Mouse (Mus musculus): Measurements from ENCODE around the gene Cela1. TPM values are rescaled to one million over a fixed set of nuclear protein-coding genes. Genes with fewer than 3 reads are reported as not detected.

The Cela1 gene
- polyA plus RNA-seq, 1 experiment from 2014 or later: 11.8 TPM

- no peak for ATAC-seq (ENCODE audit: low read depth)
- H3K36me3 ChIP-seq: peaks cover 16% of the 10 kb centered on the region
- H3K27ac ChIP-seq: no peak overlapping the region
- H3K4me3 ChIP-seq (replicated peaks): no peak overlapping the region
- DNase-seq: no peak
- peaks cover 17% of the 10 kb centered on the region for H3K4me1 ChIP-seq (replicated peaks)
- no peak overlapping the region for H3K4me2 ChIP-seq
- WGBS (ENCODE audit: insufficient replicate concordance): 71% methylated on average over 5 of the region's 5 CpGs
- H3K9ac ChIP-seq: no peak overlapping the region
- no peaks in the 10 kb centered on the region for H3K9me3 ChIP-seq (replicated peaks)
- no peaks in the 10 kb centered on the region for H3K27me3 ChIP-seq
Measured at GRCm38 (mm10) chr15:100655201-100655600, 32.5 kb downstream of the Cela1 start.

GRCm38 (mm10) chr15:100654271-100654670, 33.5 kb downstream of the Cela1 start:
- H3K27ac ChIP-seq: no peak overlapping the region
- no peak for ATAC-seq (ENCODE audit: low read depth)
- no peak overlapping the region for H3K4me2 ChIP-seq
- no peak overlapping the region for H3K4me3 ChIP-seq (replicated peaks)
- 68% methylated on average over 1 of the region's 1 CpGs for WGBS (ENCODE audit: insufficient replicate concordance)
- no peak overlapping the region for H3K9ac ChIP-seq
- no peak for DNase-seq
- H3K4me1 ChIP-seq (replicated peaks): peaks cover 10% of the 10 kb centered on the region
- H3K27me3 ChIP-seq: no peaks in the 10 kb centered on the region
- no peaks in the 10 kb centered on the region for H3K9me3 ChIP-seq (replicated peaks)
- H3K36me3 ChIP-seq: peaks cover 16% of the 10 kb centered on the region

- Histone ChIP-seq H3K27me3 (no peaks in the 10 kb centered on the region), H3K4me1 (replicated peaks) (peaks cover 7% of the 10 kb centered on the region), H3K36me3 (peaks cover 16% of the 10 kb centered on the region), H3K9ac (no peak overlapping the region), H3K4me3 (replicated peaks) (no peak overlapping the region), H3K4me2 (no peak overlapping the region), H3K9me3 (replicated peaks) (no peaks in the 10 kb centered on the region), H3K27ac (no peak overlapping the region)
- DNase-seq: no peak
- ATAC-seq (ENCODE audit: low read depth): peak; percentile 51; the same call in 1 of the 2 replicates
- 45% methylated on average over 9 of the region's 9 CpGs for WGBS (ENCODE audit: insufficient replicate concordance)
Measured at GRCm38 (mm10) chr15:100651610-100652009, 36.1 kb downstream of the Cela1 start.

GRCm38 (mm10) chr15:100650111-100650510, 37.6 kb downstream of the Cela1 start:
- Histone ChIP-seq H3K27me3 (no peaks in the 10 kb centered on the region), H3K4me3 (replicated peaks) (no peak overlapping the region), H3K4me1 (replicated peaks) (peaks cover 7% of the 10 kb centered on the region), H3K9ac (no peak overlapping the region), H3K9me3 (replicated peaks) (no peaks in the 10 kb centered on the region), H3K4me2 (no peak overlapping the region), H3K27ac (no peak overlapping the region), H3K36me3 (peaks cover 10% of the 10 kb centered on the region; the same call in 1 of the 2 replicates)
- DNase-seq: no peak
- 85% methylated on average over 10 of the region's 10 CpGs for WGBS (ENCODE audit: insufficient replicate concordance)
- no peak for ATAC-seq (ENCODE audit: low read depth)

- Histone ChIP-seq H3K4me2 (no peak overlapping the region), H3K4me1 (replicated peaks) (no peaks in the 10 kb centered on the region), H3K4me3 (replicated peaks) (no peak overlapping the region), H3K36me3 (peaks cover 22% of the 10 kb centered on the region; the same call in 1 of the 2 replicates), H3K27me3 (no peaks in the 10 kb centered on the region), H3K27ac (no peak overlapping the region), H3K9ac (no peak overlapping the region), H3K9me3 (replicated peaks) (no peaks in the 10 kb centered on the region)
- DNase-seq: no peak
- 79% methylated on average over 6 of the region's 6 CpGs for WGBS (ENCODE audit: insufficient replicate concordance)
- ATAC-seq (ENCODE audit: low read depth): no peak
Measured at GRCm38 (mm10) chr15:100646161-100646560, 41.6 kb downstream of the Cela1 start.

GRCm38 (mm10) chr15:100642451-100642850, 45.3 kb downstream of the Cela1 start:
- Histone ChIP-seq H3K4me2 (no peak overlapping the region), H3K4me3 (replicated peaks) (no peak overlapping the region), H3K9me3 (replicated peaks) (no peaks in the 10 kb centered on the region), H3K27me3 (peaks cover 17% of the 10 kb centered on the region), H3K9ac (no peak overlapping the region), H3K27ac (no peak overlapping the region), H3K4me1 (replicated peaks) (no peaks in the 10 kb centered on the region), H3K36me3 (peaks cover 18% of the 10 kb centered on the region; the same call in 1 of the 2 replicates)
- DNase-seq (no peak), ATAC-seq (ENCODE audit: low read depth) (no peak)
- WGBS (ENCODE audit: insufficient replicate concordance): 76% methylated on average over 7 of the region's 7 CpGs

GRCm38 (mm10) chr15:100641226-100641810, 46.4 kb downstream of the Cela1 start:
- Histone ChIP-seq H3K4me1 (replicated peaks) (peaks cover 11% of the 10 kb centered on the region), H3K9me3 (replicated peaks) (no peaks in the 10 kb centered on the region), H3K9ac (no peak overlapping the region), H3K36me3 (peaks cover 18% of the 10 kb centered on the region; the same call in 1 of the 2 replicates), H3K4me2 (no peak overlapping the region), H3K27ac (no peak overlapping the region), H3K4me3 (replicated peaks) (no peak overlapping the region), H3K27me3 (peaks cover 29% of the 10 kb centered on the region)
- no peak for DNase-seq
- no peak for ATAC-seq (ENCODE audit: low read depth)
- WGBS (ENCODE audit: insufficient replicate concordance): 76% methylated on average over 10 of the region's 16 CpGs

- no peak for DNase-seq
- no peak overlapping the region for H3K4me2 ChIP-seq
- WGBS (ENCODE audit: insufficient replicate concordance): 64% methylated on average over 16 of the region's 16 CpGs
Measured at GRCm38 (mm10) chr15:100639972-100640750, 47.6 kb downstream of the Cela1 start.

GRCm38 (mm10) chr15:100637661-100638060, 50.1 kb downstream of the Cela1 start:
- peak overlapping the region; percentile 76 for H3K4me2 ChIP-seq
- peaks cover 57% of the 10 kb centered on the region for H3K27me3 ChIP-seq
- no peak overlapping the region for H3K27ac ChIP-seq
- peaks cover 9% of the 10 kb centered on the region; the same call in 1 of the 2 replicates for H3K36me3 ChIP-seq
- DNase-seq (no peak), ATAC-seq (ENCODE audit: low read depth) (no peak)
- WGBS (ENCODE audit: insufficient replicate concordance): 12% methylated on average over 6 of the region's 6 CpGs
- no peak overlapping the region for H3K4me3 ChIP-seq (replicated peaks)
- no peaks in the 10 kb centered on the region for H3K9me3 ChIP-seq (replicated peaks)
- H3K9ac ChIP-seq: no peak overlapping the region
- H3K4me1 ChIP-seq (replicated peaks): peaks cover 31% of the 10 kb centered on the region

More at GRCm38 (mm10) chr15:100639972-100640750, 47.6 kb downstream of the Cela1 start:
- Histone ChIP-seq H3K4me1 (replicated peaks) (peaks cover 22% of the 10 kb centered on the region), H3K4me3 (replicated peaks) (no peak overlapping the region), H3K36me3 (peaks cover 15% of the 10 kb centered on the region; the same call in 1 of the 2 replicates), H3K9ac (no peak overlapping the region), H3K9me3 (replicated peaks) (no peaks in the 10 kb centered on the region), H3K27me3 (peaks cover 40% of the 10 kb centered on the region), H3K27ac (no peak overlapping the region)
- ATAC-seq (ENCODE audit: low read depth): no peak

GRCm38 (mm10) chr15:100636700-100637501, 50.8 kb downstream of the Cela1 start, which contains the start of gene Smagp:
Gene Smagp, minus strand, starts transcription at chr15:100636940.
- Histone ChIP-seq H3K27me3 (peaks cover 60% of the 10 kb centered on the region), H3K36me3 (peaks cover 7% of the 10 kb centered on the region; the same call in 1 of the 2 replicates), H3K27ac (no peak within 1 kb of the TSS), H3K4me2 (peak within 1 kb of the TSS; percentile 76), H3K9ac (peak within 1 kb of the TSS; percentile 59), H3K9me3 (replicated peaks) (no peaks in the 10 kb centered on the region), H3K4me1 (replicated peaks) (peaks cover 38% of the 10 kb centered on the region), H3K4me3 (replicated peaks) (peak within 1 kb of the TSS; percentile 62)
- under 1% methylated on average over 75 of the region's 77 CpGs for WGBS (ENCODE audit: insufficient replicate concordance)
- DNase-seq: no peak
- peak; percentile 47 for ATAC-seq (ENCODE audit: low read depth)

All from liver, embryonic 13.5 days (tissue).